Mouse (Mus musculus) CH12.LX (cell line): ENCODE data around the gene Slc48a1. TPM values are rescaled to one million over a fixed set of nuclear protein-coding genes. Genes with fewer than 3 reads are reported as not detected.
A peak's percentile ranks its signal among the peaks of the same experiment; 100 is the strongest.

Experiments used
- DNase-seq: peaks from one replicate; pipeline ENCODE4 v3.0.0-alpha.2; 2013; ENCODE audit errors: extremely low read depth
- H3K27ac ChIP-seq: 2 replicates; pipeline ENCODE4 v1.5.1; 2012; ENCODE audit warnings: low read depth, mild to moderate bottlenecking, control low read depth, moderate library complexity; ENCODE audit not compliant: insufficient read depth
- H3K27me3 ChIP-seq: replicated peaks from 2 replicates; pipeline ENCODE3; 2012; ENCODE audit warnings: inconsistent platforms
- H3K36me3 ChIP-seq, 2 experiments: replicated peaks in 1 of 2; 2 replicates each; pipeline versions ENCODE3 to v1.6.1; 2012; ENCODE audit warnings: inconsistent platforms in 1 of 2, low read length in 1 of 2, mild to moderate bottlenecking in 1 of 2, mixed read lengths in 1 of 2, moderate library complexity in 1 of 2; ENCODE audit not compliant: control insufficient read depth in 1 of 2, insufficient read depth in 1 of 2
- H3K4me1 ChIP-seq, 2 experiments: 2 replicates each; pipeline ENCODE4 v1.6.1; 2012; ENCODE audit warnings: inconsistent platforms in 1 of 2, moderate library complexity in 1 of 2; ENCODE audit not compliant: insufficient read depth in 2 of 2, control insufficient read depth in 1 of 2
- H3K4me2 ChIP-seq: 2 replicates; pipeline ENCODE4 v1.6.1; 2012; ENCODE audit warnings: low read depth, mild to moderate bottlenecking, control low read depth; ENCODE audit not compliant: poor library complexity, insufficient read depth, severe bottlenecking
- H3K4me3 ChIP-seq, 3 experiments: fragments of 150-350 bp in 1 of 3; sonication (generic) in 1 of 3; replicated peaks in 1 of 3; 2 replicates each; pipeline versions ENCODE3 to v1.5.1; 2011 to 2012; ENCODE audit warnings: low read depth in 2 of 3, low read length in 2 of 3, mild to moderate bottlenecking in 2 of 3, moderate library complexity in 2 of 3, control low read depth in 1 of 3, improper control_type of control experiment in 1 of 3, inconsistent platforms in 1 of 3, mixed read lengths in 1 of 3; ENCODE audit not compliant: poor library complexity in 1 of 3
- H3K79me2 ChIP-seq: replicated peaks from 2 replicates; pipeline ENCODE4 v1.6.1; 2012; ENCODE audit warnings: mild to moderate bottlenecking, moderate library complexity; ENCODE audit not compliant: control insufficient read depth, poor library complexity, insufficient read depth, severe bottlenecking; ENCODE audit errors: extremely low read depth
- H3K9ac ChIP-seq: 2 replicates; pipeline ENCODE4 v1.6.1; 2012; ENCODE audit warnings: low read depth, mild to moderate bottlenecking, control low read depth, moderate library complexity; ENCODE audit not compliant: insufficient read depth
- H3K9me3 ChIP-seq: replicated peaks from 2 replicates; pipeline ENCODE3; 2012; ENCODE audit warnings: low read length, inconsistent platforms, mixed read lengths
- BHLHE40 ChIP-seq: IDR thresholded peaks from 2 replicates; pipeline ENCODE4 v1.6.1; 2011; ENCODE audit warnings: mild to moderate bottlenecking, low read depth, low read length, improper control_type of control experiment
- CHD2 ChIP-seq: IDR thresholded peaks from 2 replicates; pipeline ENCODE4 v1.6.1; 2011; ENCODE audit warnings: low read length, improper control_type of control experiment
- CTCF ChIP-seq, 2 experiments: IDR thresholded peaks in 1 of 2; conservative IDR thresholded peaks in 1 of 2; 2 replicates each; pipeline ENCODE4 v1.5.1; 2011 to 2012; ENCODE audit warnings: low read depth in 2 of 2, low read length in 2 of 2, improper control_type of control experiment in 1 of 2, inconsistent platforms in 1 of 2, mild to moderate bottlenecking in 1 of 2, moderate library complexity in 1 of 2
- E2F4 ChIP-seq: IDR thresholded peaks from 2 replicates; pipeline ENCODE4 v1.6.1; 2011; ENCODE audit warnings: low read depth, low read length, improper control_type of control experiment; ENCODE audit not compliant: insufficient replicate concordance
- ELF1 ChIP-seq: IDR thresholded peaks from 2 replicates; pipeline ENCODE4 v1.6.1; 2014; ENCODE audit warnings: low read depth, mild to moderate bottlenecking, inconsistent platforms, low read length, improper control_type of control experiment
- EP300 ChIP-seq: IDR thresholded peaks from 2 replicates; pipeline ENCODE4 v1.6.1; 2011; ENCODE audit warnings: low read length, improper control_type of control experiment
- ETS1 ChIP-seq: conservative IDR thresholded peaks from 2 replicates; pipeline ENCODE4 v1.6.1; 2012; ENCODE audit warnings: low read depth, mild to moderate bottlenecking, inconsistent platforms, low read length, improper control_type of control experiment, moderate library complexity
- GABPA ChIP-seq: IDR thresholded peaks from 2 replicates; pipeline ENCODE4 v1.6.1; 2012; ENCODE audit warnings: low read depth, low read length, improper control_type of control experiment, inconsistent platforms; ENCODE audit not compliant: insufficient replicate concordance
- HCFC1 ChIP-seq: IDR thresholded peaks from 2 replicates; pipeline ENCODE4 v1.6.1; 2012; ENCODE audit warnings: low read depth, mild to moderate bottlenecking, inconsistent platforms, low read length, improper control_type of control experiment
- IRF4 ChIP-seq: IDR thresholded peaks from 2 replicates; pipeline ENCODE4 v1.6.1; 2014; ENCODE audit warnings: low read depth, mild to moderate bottlenecking, inconsistent platforms, low read length, improper control_type of control experiment
- JUN ChIP-seq: IDR thresholded peaks from 2 replicates; pipeline ENCODE4 v1.6.1; 2011; ENCODE audit warnings: low read depth, mild to moderate bottlenecking, low read length, improper control_type of control experiment, moderate library complexity; ENCODE audit not compliant: insufficient read depth
- KAT2A ChIP-seq: IDR thresholded peaks from 2 replicates; pipeline ENCODE4 v1.6.1; 2012; ENCODE audit warnings: low read length, improper control_type of control experiment, inconsistent platforms; ENCODE audit not compliant: insufficient replicate concordance
- MAZ ChIP-seq: IDR thresholded peaks from 2 replicates; pipeline ENCODE4 v1.6.1; 2012; ENCODE audit warnings: low read depth, mild to moderate bottlenecking, inconsistent platforms, low read length, improper control_type of control experiment, moderate library complexity
- MEF2A ChIP-seq: IDR thresholded peaks from 2 replicates; pipeline ENCODE4 v1.6.1; 2014; ENCODE audit warnings: low read depth, mild to moderate bottlenecking, inconsistent platforms, low read length, improper control_type of control experiment, borderline replicate concordance
- MYC ChIP-seq: IDR thresholded peaks from 2 replicates; pipeline ENCODE4 v1.6.1; 2011; ENCODE audit warnings: low read depth, mild to moderate bottlenecking, improper control_type of control experiment, low read length
- NELFE ChIP-seq: IDR thresholded peaks from 2 replicates; pipeline ENCODE4 v1.6.1; 2011; ENCODE audit warnings: low read depth, low read length, improper control_type of control experiment
- NRF1 ChIP-seq: IDR thresholded peaks from 2 replicates; pipeline ENCODE4 v1.6.1; 2014; ENCODE audit warnings: low read depth, mild to moderate bottlenecking, inconsistent platforms, low read length, improper control_type of control experiment, moderate library complexity
- PAX5 ChIP-seq: IDR thresholded peaks from 2 replicates; pipeline ENCODE4 v1.6.1; 2012; ENCODE audit warnings: low read length, inconsistent platforms, mixed read lengths
- POLR2A ChIP-seq: IDR thresholded peaks from 2 replicates; pipeline ENCODE4 v1.6.1; 2011; ENCODE audit warnings: low read depth, mild to moderate bottlenecking, improper control_type of control experiment, low read length
- POLR2AphosphoS2 ChIP-seq: IDR thresholded peaks from 2 replicates; pipeline ENCODE4 v1.6.1; 2011; ENCODE audit warnings: low read depth, low read length, improper control_type of control experiment
- RAD21 ChIP-seq: IDR thresholded peaks from 2 replicates; pipeline ENCODE4 v1.6.1; 2011; ENCODE audit warnings: low read depth, mild to moderate bottlenecking, low read length, improper control_type of control experiment, moderate library complexity
- RCOR1 ChIP-seq: conservative IDR thresholded peaks from 2 replicates; pipeline ENCODE4 v1.6.1; 2012; ENCODE audit warnings: low read depth, mild to moderate bottlenecking, inconsistent platforms, low read length, improper control_type of control experiment
- SIN3A ChIP-seq: IDR thresholded peaks from 2 replicates; pipeline ENCODE4 v1.6.1; 2012; ENCODE audit warnings: low read length, improper control_type of control experiment, inconsistent platforms
- SMC3 ChIP-seq: IDR thresholded peaks from 2 replicates; pipeline ENCODE4 v1.6.1; 2011; ENCODE audit warnings: low read depth, low read length, improper control_type of control experiment
- TCF12 ChIP-seq: IDR thresholded peaks from 2 replicates; pipeline ENCODE4 v1.6.1; 2014; ENCODE audit warnings: low read depth, mild to moderate bottlenecking, inconsistent platforms, low read length, improper control_type of control experiment
- UBTF ChIP-seq: IDR thresholded peaks from 2 replicates; pipeline ENCODE4 v1.6.1; 2012; ENCODE audit warnings: low read depth, mild to moderate bottlenecking, inconsistent platforms, low read length, improper control_type of control experiment, moderate library complexity
- USF1 ChIP-seq: IDR thresholded peaks from 2 replicates; pipeline ENCODE4 v1.6.1; 2014; ENCODE audit warnings: low read depth, mild to moderate bottlenecking, inconsistent platforms, low read length, improper control_type of control experiment
- USF2 ChIP-seq: conservative IDR thresholded peaks from 2 replicates; pipeline ENCODE4 v1.6.1; 2011; ENCODE audit warnings: low read depth, low read length, improper control_type of control experiment
- ZC3H11A ChIP-seq: IDR thresholded peaks from 2 replicates; pipeline ENCODE4 v1.6.1; 2012; ENCODE audit warnings: low read depth, mild to moderate bottlenecking, inconsistent platforms, low read length, improper control_type of control experiment
- ZMIZ1 ChIP-seq: IDR thresholded peaks from 2 replicates; pipeline ENCODE4 v1.6.1; 2012; ENCODE audit warnings: low read depth, mild to moderate bottlenecking, inconsistent platforms, low read length, improper control_type of control experiment
- ZNF384 ChIP-seq: IDR thresholded peaks from 2 replicates; pipeline ENCODE4 v1.6.1; 2012; ENCODE audit warnings: low read depth, low read length, improper control_type of control experiment, inconsistent platforms
- dilution Hi-C: fragments of 300-500 bp; cut with MboI; formaldehyde crosslinking; loops from 2 replicates; pipeline ENCODE4 v1.14.3; 2020; ENCODE audit warnings: low sequenced_read_pairs; ENCODE audit not compliant: extremely low pct_unique_long_range_greater_than_20kb, extremely low pct_ligation_motif_present
- in situ Hi-C: fragments of 300-500 bp; cut with MboI; formaldehyde crosslinking; loops from 3 replicates; pipeline ENCODE4 v1.14.3; 2019; ENCODE audit warnings: low sequenced_read_pairs, low pct_ligation_motif_present, low pct_unique_long_range_greater_than_20kb, mixed read lengths
- polyA plus RNA-seq: library from polyadenylated mRNA; unstranded; fragments of >175 nt; gene quantifications from 2 replicates; pipeline ENCODE4 v1.2.1, GENCODE M21; 2012; ENCODE audit warnings: low read depth; ENCODE audit not compliant: insufficient read length
- total RNA-seq, 2 experiments: library from RNA; depleted of rRNA; stranded (reverse); fragments of 300-350 nt in 1 of 2; fragments of >200 nt in 1 of 2; gene quantifications; 2 replicates each; pipeline ENCODE4 v1.2.3; 2012 to 2014

Slc48a1 gene
- total and polyA plus RNA-seq, 3 experiments, result 23.2 to 56.0 (median 39.4) TPM

GRCm38 (mm10) chr15:97828221-97828842 lies 50.0 kb downstream of the Slc48a1 start:
- Histone ChIP-seq H3K36me3 (peaks cover 0 to 8% of the 10 kb centered on the region in 2 experiments), H3K4me2 (peak overlapping the region; percentile 87), H3K79me2 (peaks cover 45% of the 10 kb centered on the region), H3K9ac (peak overlapping the region; percentile 84), H3K4me3 (peak overlapping the region; percentile 12 to 68 (median 65)), H3K27ac (peak overlapping the region; percentile 80), H3K27me3 (peaks cover 3% of the 10 kb centered on the region), H3K4me1 (peaks cover 40 to 72% of the 10 kb centered on the region in 2 experiments), H3K9me3 (no peaks in the 10 kb centered on the region)
- in situ Hi-C loops (loop anchor here (25.0 kb wide), 1 partner anchor 366 kb away; no protein-coding TSS in a partner anchor), dilution Hi-C loops (no loop called here)
- TF ChIP-seq E2F4, result no peak
- TF ChIP-seq MYC, result 0 out of 2 replicates have a peak, but pooled peaks have one; percentile 27
- DNase-seq, result no peak

- Histone ChIP-seq H3K4me3 (peak overlapping the region; percentile 65 to 92 (median 68)), H3K36me3 (peaks cover 0 to 4% of the 10 kb centered on the region in 2 experiments), H3K9ac (peak overlapping the region; percentile 84), H3K4me2 (peak overlapping the region; percentile 87), H3K4me1 (peaks cover 34 to 66% of the 10 kb centered on the region in 2 experiments), H3K9me3 (no peaks in the 10 kb centered on the region), H3K27ac (peak overlapping the region; percentile 80), H3K79me2 (peaks cover 41% of the 10 kb centered on the region), H3K27me3 (peaks cover 3% of the 10 kb centered on the region)
- in situ Hi-C loops, result loop anchor here (25.0 kb wide), 1 partner anchor 367 kb away; no protein-coding TSS in a partner anchor
- no peak for DNase-seq
- dilution Hi-C loops, result no loop called here
- TF ChIP-seq USF2 (no peak), PAX5 (no peak), JUN (no peak), ZMIZ1 (no peak), IRF4 (peak; percentile 51), USF1 (no peak), GABPA (no peak), POLR2A (no peak), KAT2A (no peak), BHLHE40 (no peak), CTCF (conservative IDR thresholded peaks at IDR 0.05 in 1 of 2, IDR thresholded peaks at IDR 0.05 in 1 of 2; ENCODE audit: low read depth in 2 of 2, low read length in 2 of 2) (peak in 1 of 2 experiments; percentile 64; a peak in 2 of 4 replicates), MEF2A (no peak; the same call in 1 of the 2 replicates), E2F4 (no peak), HCFC1 (no peak), MAZ (no peak), ZC3H11A (no peak), EP300 (no peak), ETS1 (no peak), POLR2AphosphoS2 (no peak), ELF1 (peak; percentile 63; the same call in 1 of the 2 replicates), TCF12 (no peak), UBTF (no peak), SMC3 (peak; percentile 50), NELFE (no peak), ZNF384 (no peak), RCOR1 (0 out of 2 replicates have a peak, but pooled peaks have one; percentile 41), SIN3A (no peak; the same call in 1 of the 2 replicates), RAD21 (peak; percentile 42), CHD2 (peak; percentile 53; the same call in 1 of the 2 replicates), NRF1 (no peak)
Measured at GRCm38 (mm10) chr15:97828901-97829338, 50.6 kb downstream of the Slc48a1 start.
